Mouse (Mus musculus) heart, postnatal 0 days (tissue): Measurements from ENCODE around the gene BC049352. TPM values are rescaled to one million over a fixed set of nuclear protein-coding genes. Genes with fewer than 3 reads are reported as not detected.

Source experiments
- ATAC-seq: fragments of 200-750 bp; cut with Nextera tagmentation; 2 replicates; pipeline ENCODE4 v1.8.0; 2017; ENCODE audit warnings: low read depth, moderate number of reproducible peaks, moderate library complexity; ENCODE audit not compliant: insufficient read depth
- DNase-seq: peaks from one replicate; pipeline ENCODE4 v3.0.0-alpha.2; 2016; ENCODE audit warnings: low spot score
- H3K27ac ChIP-seq: fragments of 300-500 bp; sonication (generic); 2 replicates; pipeline ENCODE4 v1.5.1; 2014; ENCODE audit warnings: low read depth, mild to moderate bottlenecking
- H3K27me3 ChIP-seq: fragments of 300-500 bp; sonication (generic); 2 replicates; pipeline ENCODE4 v1.6.1; 2014; ENCODE audit warnings: low read length, mixed read lengths; ENCODE audit not compliant: control insufficient read depth, insufficient read depth
- H3K36me3 ChIP-seq: fragments of 300-500 bp; sonication (generic); replicated peaks from 2 replicates; pipeline ENCODE4 v1.6.1; 2014; ENCODE audit warnings: low read length, mixed read lengths; ENCODE audit not compliant: control insufficient read depth, insufficient read depth
- H3K4me1 ChIP-seq: fragments of 300-500 bp; sonication (generic); 2 replicates; pipeline ENCODE4 v1.6.1; 2014; ENCODE audit warnings: antibody characterized with exemption; ENCODE audit not compliant: control insufficient read depth, insufficient read depth
- H3K4me2 ChIP-seq: fragments of 300-500 bp; sonication (generic); 2 replicates; pipeline ENCODE4 v1.6.1; 2014; ENCODE audit warnings: low read depth, mild to moderate bottlenecking, low read length, moderate library complexity
- H3K4me3 ChIP-seq: fragments of 300-500 bp; sonication (generic); 2 replicates; pipeline ENCODE4 v1.5.1; 2014; ENCODE audit warnings: low read depth, low read length
- H3K9ac ChIP-seq: fragments of 300-500 bp; sonication (generic); replicated peaks from 2 replicates; pipeline ENCODE4 v1.6.1; 2014; ENCODE audit warnings: low read depth, low read length, mixed read lengths
- H3K9me3 ChIP-seq: fragments of 300-500 bp; sonication (generic); replicated peaks from 2 replicates; pipeline ENCODE4 v1.6.1; 2016; ENCODE audit warnings: low read length; ENCODE audit not compliant: control insufficient read depth
- CTCF ChIP-seq: IDR thresholded peaks from 2 replicates; pipeline ENCODE4 v1.5.1; 2016; ENCODE audit warnings: antibody characterized with exemption, control low read depth, low read depth
- EP300 ChIP-seq: IDR thresholded peaks from 2 replicates; pipeline ENCODE4 v1.6.1; 2016; ENCODE audit warnings: antibody characterized with exemption, low read depth
- WGBS: fragments of 180-500 bp; shearing (Covaris S2); extraction: QIAGEN DNeasy Blood & Tissue Kit; methylation state at CpG from one replicate; pipeline ENCODE4 v1.1.7; 2014; 5-methylcytosine and 5-hydroxymethylcytosine counted together
- polyA plus RNA-seq: library from polyadenylated mRNA; unstranded; fragments of >200 nt; fragmentation: Nextera tagmentation; extraction: Ambion mirVana; gene quantifications from 2 replicates; pipeline ENCODE4 v1.2.1, GENCODE M21; 2015
- total RNA-seq: library from RNA; depleted of rRNA; stranded (reverse); fragments of >200 nt; gene quantifications from 2 replicates; pipeline ENCODE4 v1.2.3, GENCODE M21; 2014; ENCODE audit warnings: low replicate concordance

BC049352 gene
- total and polyA plus RNA-seq, 2 experiments from 2014 or later: not detected

DNA sequence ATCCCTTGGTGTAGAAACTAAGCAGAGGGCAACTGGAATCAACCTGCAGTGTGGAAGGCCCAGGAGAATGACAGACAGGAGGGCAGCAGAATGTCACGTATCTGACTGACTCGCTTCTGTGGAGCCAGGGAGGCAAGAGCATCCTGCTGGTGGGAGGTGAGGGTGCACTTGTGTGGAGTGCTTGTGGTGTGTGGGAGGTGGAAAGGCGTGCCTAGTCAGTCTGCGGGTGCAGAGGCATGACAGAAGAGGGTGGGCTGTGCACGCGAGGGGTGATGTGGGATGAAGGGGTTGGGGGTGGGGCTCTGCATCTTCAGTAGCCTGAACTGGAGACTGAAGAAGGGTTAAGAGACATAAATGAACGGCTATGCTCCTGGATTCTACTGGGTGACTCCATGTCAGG is 28.4 kb upstream of the BC049352 start:
- Histone ChIP-seq H3K27ac (no peak overlapping the region), H3K9ac (no peak overlapping the region), H3K4me3 (no peak overlapping the region), H3K9me3 (no peaks in the 10 kb centered on the region), H3K4me2 (no peak overlapping the region), H3K27me3 (peaks cover 22% of the 10 kb centered on the region; the same call in 1 of the 2 replicates), H3K36me3 (no peaks in the 10 kb centered on the region), H3K4me1 (no peaks in the 10 kb centered on the region)
- ATAC-seq: no peak
- DNase-seq: no peak
- TF ChIP-seq CTCF: no peak
- TF ChIP-seq EP300: no peak
- whole genome bisulfite sequencing: 51% methylated on average over 7 of the region's 7 CpGs

DNA sequence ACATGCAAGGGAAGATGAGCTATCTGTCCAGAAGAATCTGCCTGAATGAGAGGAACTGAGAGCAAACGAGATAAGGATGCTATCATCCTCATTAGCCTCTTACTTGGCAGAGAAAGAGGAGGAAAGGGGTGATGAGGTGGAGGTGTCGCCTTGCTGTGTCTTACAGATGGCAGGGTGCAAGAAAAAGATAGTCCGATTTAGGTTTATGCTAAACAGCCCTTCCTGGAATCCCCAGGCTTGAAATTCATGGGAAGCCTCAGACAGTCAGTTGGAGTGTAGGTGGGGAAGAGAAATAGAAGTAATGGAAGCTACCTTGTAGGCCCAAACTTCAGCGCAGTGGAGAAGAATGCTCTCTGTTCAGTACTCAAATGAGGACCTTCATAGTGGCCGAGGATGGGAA is 13.9 kb upstream of the BC049352 start:
- TF ChIP-seq EP300: no peak
- no peak for TF ChIP-seq CTCF
- no peak for ATAC-seq
- Histone ChIP-seq H3K9me3 (peaks cover 3% of the 10 kb centered on the region; the same call in 1 of the 2 replicates), H3K4me2 (no peak overlapping the region), H3K4me1 (no peaks in the 10 kb centered on the region), H3K4me3 (no peak overlapping the region), H3K36me3 (no peaks in the 10 kb centered on the region), H3K9ac (no peak overlapping the region), H3K27me3 (no peaks in the 10 kb centered on the region), H3K27ac (no peak overlapping the region)
- DNase-seq: no peak
- WGBS: 49% methylated on average over 5 of the region's 5 CpGs

- peaks cover 3% of the 10 kb centered on the region; the same call in 1 of the 2 replicates for H3K9me3 ChIP-seq
- ATAC-seq (no peak), DNase-seq (no peak)
- no peak overlapping the region for H3K9ac ChIP-seq
- no peak for TF ChIP-seq CTCF
- no peak for TF ChIP-seq EP300
- H3K36me3 ChIP-seq: no peaks in the 10 kb centered on the region
- no peaks in the 10 kb centered on the region for H3K4me1 ChIP-seq
- no peak overlapping the region for H3K27ac ChIP-seq
- no peak overlapping the region for H3K4me3 ChIP-seq
- WGBS: 87% methylated on average over 5 of the region's 5 CpGs
- H3K27me3 ChIP-seq: no peaks in the 10 kb centered on the region
- no peak overlapping the region for H3K4me2 ChIP-seq
Observed at GRCm38 (mm10) chr9:45170150-45170549, 11.7 kb upstream of the BC049352 start.

DNA sequence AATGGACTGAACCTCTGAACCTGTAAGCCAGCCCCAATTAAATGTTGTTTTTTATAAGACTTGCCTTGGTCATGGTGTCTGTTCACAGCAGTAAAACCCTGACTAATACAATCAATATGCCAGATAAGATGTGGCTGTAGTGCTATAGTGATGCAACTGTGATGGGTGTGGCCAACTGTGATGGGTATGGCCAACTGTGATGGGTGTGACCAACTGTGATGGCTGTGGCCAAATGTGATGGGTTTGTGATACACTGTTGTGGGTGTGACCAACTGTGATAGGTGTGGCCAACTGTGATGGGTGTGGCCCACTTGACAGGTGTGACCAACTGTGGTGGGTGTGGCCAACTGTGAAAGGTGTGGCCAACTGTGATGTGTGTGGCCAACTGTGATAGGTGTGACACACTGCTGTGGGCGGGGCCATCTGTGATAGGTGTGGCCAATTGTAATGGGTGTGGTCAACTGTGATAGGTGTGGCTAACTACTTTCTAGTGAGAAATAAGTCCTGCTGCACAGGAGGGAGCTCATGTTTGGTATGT is 10.7 kb upstream of the BC049352 start:
- Histone ChIP-seq H3K4me3 (no peak overlapping the region), H3K36me3 (no peaks in the 10 kb centered on the region), H3K27me3 (no peaks in the 10 kb centered on the region), H3K27ac (no peak overlapping the region), H3K4me1 (no peaks in the 10 kb centered on the region), H3K4me2 (no peak overlapping the region), H3K9ac (no peak overlapping the region), H3K9me3 (peaks cover 3% of the 10 kb centered on the region; the same call in 1 of the 2 replicates)
- DNase-seq (no peak), ATAC-seq (no peak)
- TF ChIP-seq EP300 (no peak), CTCF (no peak)
- 57% methylated on average over 1 of the region's 1 CpGs for WGBS

DNA sequence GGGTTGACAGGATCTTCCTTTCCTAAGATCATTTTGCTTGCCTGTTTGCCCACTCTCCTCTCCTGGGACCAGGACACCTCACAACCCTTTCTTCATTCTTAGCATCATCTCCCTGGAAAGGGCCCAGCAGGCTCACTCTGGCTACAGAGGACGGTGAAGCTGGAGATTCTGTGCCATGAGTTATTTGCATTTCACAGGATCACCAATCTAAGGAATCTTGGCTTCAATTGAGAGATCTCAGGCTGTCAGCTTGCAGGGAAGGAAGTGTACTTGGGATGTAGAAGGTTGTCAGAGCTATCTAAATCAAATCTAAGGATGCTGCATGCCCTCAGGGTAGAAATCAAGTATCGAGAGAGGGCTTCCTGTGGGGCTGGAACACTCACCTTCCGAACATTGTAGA is 8.3 kb upstream of the BC049352 start:
- DNase-seq: no peak
- 56% methylated on average over 3 of the region's 3 CpGs for WGBS
- Histone ChIP-seq H3K9ac (no peak overlapping the region), H3K36me3 (no peaks in the 10 kb centered on the region), H3K4me2 (no peak overlapping the region), H3K27ac (no peak overlapping the region), H3K4me1 (no peaks in the 10 kb centered on the region), H3K27me3 (no peaks in the 10 kb centered on the region), H3K9me3 (peaks cover 3% of the 10 kb centered on the region; the same call in 1 of the 2 replicates), H3K4me3 (no peak overlapping the region)
- ATAC-seq: no peak
- no peak for TF ChIP-seq EP300
- no peak for TF ChIP-seq CTCF

- Histone ChIP-seq H3K4me2 (no peak overlapping the region), H3K4me1 (no peaks in the 10 kb centered on the region), H3K27me3 (no peaks in the 10 kb centered on the region), H3K4me3 (no peak overlapping the region), H3K27ac (no peak overlapping the region), H3K9me3 (no peaks in the 10 kb centered on the region), H3K36me3 (no peaks in the 10 kb centered on the region), H3K9ac (no peak overlapping the region)
- DNase-seq (no peak), ATAC-seq (no peak)
- TF ChIP-seq EP300 (no peak), CTCF (no peak)
- WGBS: 66% methylated on average over 5 of the region's 5 CpGs
Observed at GRCm38 (mm10) chr9:45179282-45179681, 2.5 kb upstream of the BC049352 start.
